Mouse (Mus musculus) kidney, embryonic 14.5 days (tissue): ENCODE measurements at regions not wholly inside any gene's neighbourhood (a gene's known extent, or its start where the extent isn't known, plus 50 kb on each side); places are given as distances from the start of the nearest gene placed in this dataset.

Experiments used
- ATAC-seq: fragments of 200-750 bp; cut with Nextera tagmentation; 2 replicates; pipeline ENCODE4 v1.8.0; 2017; ENCODE audit warnings: moderate number of reproducible peaks, mild to moderate bottlenecking, moderate TSS enrichment, moderate library complexity; ENCODE audit not compliant: low FRiP score, low TSS enrichment
- H3K27ac ChIP-seq: fragments of 300-500 bp; sonication (generic); 2 replicates; pipeline ENCODE4 v1.5.1; 2014; ENCODE audit warnings: low read depth, mild to moderate bottlenecking, low read length, moderate library complexity, mixed read lengths
- H3K27me3 ChIP-seq: fragments of 300-500 bp; sonication (generic); 2 replicates; pipeline ENCODE4 v1.6.1; 2014; ENCODE audit warnings: mild to moderate bottlenecking, low read length; ENCODE audit not compliant: control insufficient read depth, insufficient read depth
- H3K36me3 ChIP-seq: fragments of 300-500 bp; sonication (generic); 2 replicates; pipeline ENCODE4 v1.6.1; 2014; ENCODE audit warnings: low read length, mixed read lengths; ENCODE audit not compliant: control insufficient read depth, insufficient read depth
- H3K4me1 ChIP-seq: fragments of 300-500 bp; sonication (generic); 2 replicates; pipeline ENCODE4 v1.6.1; 2014; ENCODE audit warnings: low read length, mixed read lengths; ENCODE audit not compliant: control insufficient read depth, insufficient read depth
- H3K4me2 ChIP-seq: fragments of 300-500 bp; sonication (generic); replicated peaks from 2 replicates; pipeline ENCODE4 v1.6.1; 2014; ENCODE audit warnings: low read depth, mild to moderate bottlenecking, low read length
- H3K4me3 ChIP-seq: fragments of 300-500 bp; sonication (generic); 2 replicates; pipeline ENCODE4 v1.5.1; 2014; ENCODE audit warnings: mild to moderate bottlenecking, low read length
- H3K9ac ChIP-seq: fragments of 300-500 bp; sonication (generic); 2 replicates; pipeline ENCODE4 v1.6.1; 2014; ENCODE audit warnings: low read depth, mild to moderate bottlenecking, low read length, moderate library complexity
- H3K9me3 ChIP-seq: fragments of 300-500 bp; sonication (generic); 2 replicates; pipeline ENCODE4 v1.6.1; 2016; ENCODE audit warnings: low read length; ENCODE audit not compliant: control insufficient read depth
- WGBS: fragments of 180-500 bp; shearing (Covaris S2); extraction: QIAGEN DNeasy Blood & Tissue Kit; methylation state at CpG from one replicate; pipeline ENCODE4 v1.1.7; 2014; 5-methylcytosine and 5-hydroxymethylcytosine counted together

- Histone ChIP-seq H3K27me3 (peaks cover 6% of the 10 kb centered on the region; the same call in 1 of the 2 replicates), H3K4me1 (no peaks in the 10 kb centered on the region), H3K9ac (no peak overlapping the region), H3K9me3 (peaks cover 6% of the 10 kb centered on the region; the same call in 1 of the 2 replicates), H3K27ac (no peak overlapping the region), H3K36me3 (no peaks in the 10 kb centered on the region), H3K4me3 (no peak overlapping the region), H3K4me2 (no peak overlapping the region)
- 50% methylated on average over 1 of the region's 1 CpGs for WGBS
- peak; percentile 33; the same call in 1 of the 2 replicates for ATAC-seq
Measured at GRCm38 (mm10) chr17:49205564-49205963, 222.6 kb upstream of the Mocs1 start.

- Histone ChIP-seq H3K9ac (no peak overlapping the region), H3K36me3 (no peaks in the 10 kb centered on the region), H3K27me3 (peaks cover 6% of the 10 kb centered on the region; the same call in 1 of the 2 replicates), H3K9me3 (peaks cover 6% of the 10 kb centered on the region; the same call in 1 of the 2 replicates), H3K4me1 (no peaks in the 10 kb centered on the region), H3K4me2 (no peak overlapping the region), H3K4me3 (no peak overlapping the region), H3K27ac (no peak overlapping the region)
- 39% methylated on average over 9 of the region's 9 CpGs for WGBS
- ATAC-seq: peak; percentile 59; the same call in 1 of the 2 replicates
Measured at GRCm38 (mm10) chr17:49206708-49207107, 221.5 kb upstream of the Mocs1 start.

- Histone ChIP-seq H3K4me1 (no peaks in the 10 kb centered on the region), H3K4me3 (no peak overlapping the region), H3K36me3 (no peaks in the 10 kb centered on the region), H3K27ac (no peak overlapping the region), H3K9me3 (peaks cover 4% of the 10 kb centered on the region; the same call in 1 of the 2 replicates), H3K4me2 (no peak overlapping the region), H3K27me3 (peaks cover 6% of the 10 kb centered on the region; the same call in 1 of the 2 replicates), H3K9ac (no peak overlapping the region)
- 68% methylated on average over 10 of the region's 10 CpGs for WGBS
- no peak for ATAC-seq
Measured at GRCm38 (mm10) chr17:49208315-49208820, 219.8 kb upstream of the Mocs1 start.

- WGBS: 88% methylated on average over 13 of the region's 13 CpGs
- Histone ChIP-seq H3K27ac (no peak overlapping the region), H3K9ac (no peak overlapping the region), H3K4me3 (no peak overlapping the region), H3K4me2 (no peak overlapping the region), H3K4me1 (no peaks in the 10 kb centered on the region), H3K9me3 (no peaks in the 10 kb centered on the region), H3K36me3 (no peaks in the 10 kb centered on the region), H3K27me3 (no peaks in the 10 kb centered on the region)
- no peak for ATAC-seq
Measured at GRCm38 (mm10) chr17:49212918-49213317, 215.2 kb upstream of the Mocs1 start.

- no peak for ATAC-seq
- Histone ChIP-seq H3K9me3 (no peaks in the 10 kb centered on the region), H3K4me1 (no peaks in the 10 kb centered on the region), H3K36me3 (no peaks in the 10 kb centered on the region), H3K27me3 (no peaks in the 10 kb centered on the region), H3K4me3 (no peak overlapping the region), H3K27ac (no peak overlapping the region), H3K9ac (no peak overlapping the region), H3K4me2 (no peak overlapping the region)
- WGBS: 86% methylated on average over 8 of the region's 8 CpGs
Measured at GRCm38 (mm10) chr17:49215281-49215680, 212.9 kb upstream of the Mocs1 start.

- Histone ChIP-seq H3K4me1 (no peaks in the 10 kb centered on the region), H3K36me3 (no peaks in the 10 kb centered on the region), H3K27me3 (no peaks in the 10 kb centered on the region), H3K9ac (no peak overlapping the region), H3K27ac (no peak overlapping the region), H3K4me3 (no peak overlapping the region), H3K4me2 (no peak overlapping the region), H3K9me3 (no peaks in the 10 kb centered on the region)
- 54% methylated on average over 4 of the region's 4 CpGs for WGBS
- no peak for ATAC-seq
Measured at GRCm38 (mm10) chr17:49219512-49220197, 208.5 kb upstream of the Mocs1 start.

- H3K4me3 ChIP-seq: no peak overlapping the region
- H3K27me3 ChIP-seq: no peaks in the 10 kb centered on the region
- 76% methylated on average over 7 of the region's 7 CpGs for WGBS
- no peaks in the 10 kb centered on the region for H3K9me3 ChIP-seq
- no peaks in the 10 kb centered on the region for H3K36me3 ChIP-seq
- no peak overlapping the region for H3K4me2 ChIP-seq
- H3K27ac ChIP-seq: no peak overlapping the region
- no peak overlapping the region for H3K9ac ChIP-seq
- no peak for ATAC-seq
- H3K4me1 ChIP-seq: 0 out of 2 replicates have a peak, but pooled peaks cover 3% of the 10 kb centered on the region
Measured at GRCm38 (mm10) chr17:49223212-49223611, 204.9 kb upstream of the Mocs1 start.

GRCm38 (mm10) chr17:49223651-49224050 lies 204.5 kb upstream of the Mocs1 start:
- 0 out of 2 replicates have a peak overlapping the region, but pooled peaks have one; percentile 2 for H3K27ac ChIP-seq
- H3K4me2 ChIP-seq: no peak overlapping the region
- H3K9ac ChIP-seq: no peak overlapping the region
- no peaks in the 10 kb centered on the region for H3K27me3 ChIP-seq
- no peaks in the 10 kb centered on the region for H3K9me3 ChIP-seq
- 70% methylated on average over 2 of the region's 2 CpGs for WGBS
- 0 out of 2 replicates have a peak, but pooled peaks cover 3% of the 10 kb centered on the region for H3K4me1 ChIP-seq
- H3K4me3 ChIP-seq: no peak overlapping the region
- no peaks in the 10 kb centered on the region for H3K36me3 ChIP-seq
- peak; percentile 32; the same call in 1 of the 2 replicates for ATAC-seq

GRCm38 (mm10) chr17:49225255-49226015 lies 202.7 kb upstream of the Mocs1 start:
- Histone ChIP-seq H3K36me3 (no peaks in the 10 kb centered on the region), H3K4me3 (no peak overlapping the region), H3K9me3 (no peaks in the 10 kb centered on the region), H3K9ac (no peak overlapping the region), H3K27ac (no peak overlapping the region), H3K27me3 (no peaks in the 10 kb centered on the region), H3K4me1 (0 out of 2 replicates have a peak, but pooled peaks cover 3% of the 10 kb centered on the region), H3K4me2 (no peak overlapping the region)
- ATAC-seq: no peak
- WGBS: 67% methylated on average over 9 of the region's 9 CpGs
